Mouse (Mus musculus) spleen, postnatal 10 days (tissue): ENCODE results near the gene Mgme1.
A peak's percentile ranks its signal among the peaks of the same experiment; 100 is the strongest.

Experiments used
- DNase-seq, 2 experiments: peaks; one replicate each; pipeline ENCODE4 v3.0.0; 2021 to 2022; ENCODE audit warnings: low spot score in 2 of 2

The Mgme1 gene

DNA sequence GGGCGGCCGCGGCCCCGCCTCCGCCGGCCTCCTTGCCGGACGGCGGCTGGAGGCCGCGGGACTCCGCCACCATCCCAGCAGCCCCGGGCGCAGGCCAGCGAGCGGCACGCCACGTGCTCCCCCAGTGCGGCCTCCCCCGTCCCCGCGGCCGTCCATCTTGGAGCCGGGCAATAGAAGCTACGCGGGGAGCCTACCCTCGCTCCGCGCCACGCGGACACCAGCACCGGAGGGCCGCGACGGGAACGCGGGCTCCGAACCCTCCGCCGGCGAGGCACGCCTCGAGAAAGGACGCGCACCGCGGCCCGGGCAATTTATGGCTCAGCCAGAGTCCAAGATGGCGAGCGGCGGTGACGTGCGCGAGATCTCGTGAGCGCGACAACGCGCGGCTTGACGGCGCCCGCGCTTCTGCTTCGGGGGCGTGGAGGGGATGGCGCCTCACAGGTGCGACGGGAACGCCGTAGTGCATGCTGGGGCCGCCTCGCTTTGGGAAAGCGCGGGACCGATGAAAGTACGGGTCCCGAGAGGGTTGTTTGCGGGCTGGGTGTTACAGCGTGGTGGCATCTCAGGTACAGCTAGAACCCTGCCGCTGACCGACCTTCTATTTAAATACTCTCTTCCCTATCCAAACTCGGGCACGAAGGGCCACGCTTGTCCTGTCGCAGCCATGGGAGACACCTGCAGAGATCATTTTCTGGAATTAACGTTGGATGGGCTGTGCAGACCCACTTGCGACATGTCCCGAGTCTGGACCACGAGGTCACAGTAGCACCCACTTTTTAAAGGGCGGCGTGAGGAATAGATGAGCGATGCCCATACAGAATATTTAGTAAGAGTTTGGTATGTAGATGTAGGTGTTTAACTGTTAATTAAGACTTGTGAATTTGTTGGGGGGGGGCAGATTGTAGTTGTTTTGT is at the start of gene Mgme1, which contains the start of gene Snx5:
TSS of gene Mgme1 (plus strand) at position 157 of the 914 bp plus-strand sequence.
TSS of gene Snx5 (minus strand) at position 400 of the 914 bp plus-strand sequence.
- peak; percentile 94 to 95 for DNase-seq

DNA sequence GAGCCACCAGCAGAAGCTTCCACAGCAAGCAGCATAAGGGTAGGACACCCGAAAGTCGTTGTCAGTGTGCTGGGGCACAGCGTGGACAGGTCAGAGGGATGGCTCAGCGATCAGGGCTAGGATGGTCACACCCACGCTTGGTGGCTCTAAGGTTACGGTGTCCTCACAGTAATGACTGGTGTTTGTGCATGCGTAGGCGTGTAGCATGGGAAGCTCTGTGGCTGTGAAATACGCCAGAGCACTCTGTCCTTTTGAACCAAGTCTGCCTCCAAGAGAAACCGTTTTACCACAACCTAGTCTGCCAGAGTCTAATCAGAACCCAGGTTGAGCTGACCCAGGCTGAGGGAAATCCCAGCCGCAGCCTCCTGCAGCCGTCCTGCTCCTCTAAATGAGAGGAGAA is 46.1 kb upstream of the Mgme1 start:
- no peak for DNase-seq

DNA sequence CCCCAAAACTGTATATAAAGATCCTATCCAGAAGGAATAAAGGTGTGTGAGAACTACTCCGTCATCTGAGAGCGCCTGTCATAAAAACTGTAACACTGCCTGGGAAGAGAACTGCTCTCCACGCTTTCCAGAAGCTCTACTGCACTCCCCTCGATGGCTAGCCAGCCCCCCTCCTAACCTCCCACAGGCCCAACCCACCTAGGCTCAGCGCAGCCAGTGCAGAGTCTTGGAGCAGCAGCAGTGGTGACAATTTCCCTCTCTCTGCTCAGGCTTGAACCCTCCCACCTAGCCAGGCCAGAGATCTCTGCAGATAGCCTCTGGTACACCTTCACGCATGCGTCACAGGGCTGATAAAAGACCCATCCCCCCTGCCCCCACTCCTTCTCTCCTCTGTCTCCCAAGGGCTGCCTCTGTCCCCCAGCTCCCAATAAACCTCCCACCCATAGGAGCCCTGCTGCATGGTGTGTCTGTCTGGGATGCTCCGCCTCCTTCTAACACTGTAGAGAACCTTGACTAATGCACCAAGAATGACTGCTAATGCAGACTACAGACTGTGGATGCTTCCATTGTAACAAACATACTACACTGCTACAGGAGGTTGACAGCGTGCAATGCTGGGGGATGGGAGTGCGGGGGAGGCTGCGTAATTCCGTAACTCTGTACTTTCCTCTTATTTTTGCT is 43.4 kb upstream of the Mgme1 start:
- no peak for DNase-seq

DNA sequence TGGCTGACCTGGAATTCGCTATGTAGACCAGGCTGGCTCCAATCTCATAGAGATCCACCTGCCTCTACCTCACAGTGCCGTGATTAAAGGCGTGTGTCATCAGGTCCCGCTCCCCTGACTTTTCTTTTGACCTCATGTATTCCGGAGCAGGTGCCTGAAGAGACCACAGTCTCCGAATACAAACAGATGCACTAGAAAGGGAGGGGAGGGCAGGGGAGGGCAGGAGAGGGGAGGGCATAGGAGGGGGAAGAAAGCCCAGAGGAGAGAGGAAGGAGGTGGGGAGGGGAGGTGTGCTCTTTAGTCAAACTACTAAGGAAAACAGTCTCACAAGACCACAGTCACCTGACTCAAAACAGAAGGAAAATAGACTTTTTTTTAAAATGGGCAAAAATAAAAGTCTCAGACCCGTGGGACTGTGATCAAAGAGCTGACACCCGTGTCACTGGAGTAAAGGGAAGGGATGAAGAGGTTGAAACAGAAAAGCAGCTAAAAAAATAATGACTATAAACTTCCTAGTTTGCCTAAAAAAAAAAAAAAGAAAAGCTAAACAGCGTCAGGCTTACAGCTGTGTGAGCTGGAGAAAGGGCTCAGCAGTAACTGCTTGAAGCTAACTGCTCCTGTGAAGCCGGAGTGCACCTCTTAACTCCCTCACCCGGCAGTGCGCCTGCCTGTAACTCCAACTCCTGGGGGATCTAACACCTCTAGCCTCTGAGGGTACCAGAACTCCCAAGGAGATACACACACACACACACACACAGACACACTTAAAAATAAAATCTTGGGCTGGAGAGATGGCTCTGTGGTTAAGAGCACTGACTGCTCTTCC is 41.7 kb upstream of the Mgme1 start:
- DNase-seq: no peak

DNA sequence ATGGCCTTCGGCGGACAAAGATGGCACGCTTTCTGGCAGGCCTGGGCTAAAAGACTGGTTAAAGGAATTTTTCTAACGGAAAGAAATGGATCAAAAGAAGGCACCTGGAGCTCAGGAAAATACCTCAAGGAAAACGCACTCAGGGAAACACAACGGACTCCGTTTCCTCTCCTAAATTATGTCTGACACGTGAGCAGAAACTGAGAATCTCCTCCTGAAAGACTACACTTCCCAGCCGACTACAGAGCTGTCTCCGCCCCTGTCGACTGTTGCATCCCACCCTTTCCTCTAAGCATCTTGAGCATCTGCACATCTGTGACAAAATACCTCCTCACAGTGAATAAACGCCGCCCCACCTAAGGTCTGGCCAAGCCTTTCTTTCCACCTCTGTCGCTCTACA is 40.8 kb upstream of the Mgme1 start:
- DNase-seq: no peak

DNA sequence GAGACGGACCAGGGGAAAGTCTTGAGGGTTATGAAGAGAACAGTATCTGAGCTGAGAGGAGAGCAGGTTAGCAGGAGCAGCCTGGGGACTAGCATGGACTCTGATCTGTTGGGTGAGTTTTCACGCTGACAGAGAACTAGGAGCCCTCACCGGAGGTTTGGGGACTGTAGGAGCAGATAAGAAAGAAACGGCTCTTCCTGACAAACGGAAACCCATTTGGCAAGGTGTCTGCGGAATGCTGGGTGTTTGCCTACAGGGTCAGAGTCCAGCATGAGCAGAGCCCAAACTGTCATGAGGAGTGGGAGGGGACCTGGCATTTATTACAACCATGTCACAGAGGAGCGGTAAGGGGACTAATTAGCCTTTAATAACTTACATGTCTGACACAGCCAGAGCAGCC is 40.0 kb upstream of the Mgme1 start:
- no peak for DNase-seq

DNA sequence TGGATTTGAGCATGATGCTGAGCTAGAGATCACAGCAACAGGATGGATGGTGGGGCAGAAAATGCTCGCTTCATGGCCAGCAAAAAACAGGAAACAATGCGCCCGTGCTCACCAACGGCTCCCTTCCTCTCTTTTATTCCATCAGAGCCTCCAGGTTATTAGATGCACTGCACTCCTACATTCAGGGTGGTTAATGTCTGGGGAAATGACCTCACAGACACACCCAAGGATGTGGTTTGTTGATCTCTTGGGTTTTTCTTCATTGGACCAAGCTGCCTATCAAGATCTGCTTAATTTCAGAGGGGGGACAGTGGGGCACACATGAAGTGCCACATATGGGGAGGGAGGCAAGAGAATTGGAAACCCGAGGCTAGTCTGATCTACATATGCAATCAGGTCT is 39.3 kb upstream of the Mgme1 start:
- DNase-seq: no peak

DNA sequence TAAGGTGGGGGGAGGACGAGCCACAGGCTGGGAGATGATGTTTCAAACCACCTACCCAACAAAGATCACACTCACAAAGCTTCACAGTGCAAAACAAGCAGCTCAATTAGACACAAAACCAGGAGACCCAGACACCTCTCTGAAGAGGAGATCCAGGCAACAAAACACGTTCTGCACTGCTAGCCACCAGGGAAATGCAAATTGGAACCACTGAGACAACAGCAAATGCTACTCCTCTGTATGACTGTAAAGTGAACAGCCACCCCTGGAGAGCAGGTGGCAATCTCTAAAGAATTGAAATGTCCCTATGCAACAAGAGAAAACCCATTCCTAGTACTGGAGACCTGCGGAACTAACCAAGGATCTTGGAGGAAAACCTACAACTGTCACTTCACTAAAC is 36.9 kb upstream of the Mgme1 start:
- no peak for DNase-seq

DNA sequence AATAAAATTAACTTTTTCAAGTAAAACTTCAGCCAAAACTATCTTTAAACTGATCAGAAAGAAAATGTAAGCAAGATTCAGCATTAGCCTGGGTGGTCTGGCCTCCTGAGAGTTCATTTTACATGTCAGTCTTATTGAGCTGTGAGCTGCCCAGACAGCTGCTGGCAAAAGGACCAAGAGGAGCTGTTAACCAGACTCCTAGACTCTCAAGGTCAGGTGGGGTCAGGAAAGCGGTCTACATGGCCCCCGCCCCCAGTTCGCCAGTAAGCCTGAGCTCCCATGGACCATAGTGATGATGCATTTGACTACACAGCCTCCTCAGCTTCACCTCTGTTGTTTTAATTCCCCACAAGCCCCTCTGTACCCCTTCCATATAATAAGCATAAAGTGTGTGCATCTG is 34.7 kb upstream of the Mgme1 start:
- no peak for DNase-seq

DNA sequence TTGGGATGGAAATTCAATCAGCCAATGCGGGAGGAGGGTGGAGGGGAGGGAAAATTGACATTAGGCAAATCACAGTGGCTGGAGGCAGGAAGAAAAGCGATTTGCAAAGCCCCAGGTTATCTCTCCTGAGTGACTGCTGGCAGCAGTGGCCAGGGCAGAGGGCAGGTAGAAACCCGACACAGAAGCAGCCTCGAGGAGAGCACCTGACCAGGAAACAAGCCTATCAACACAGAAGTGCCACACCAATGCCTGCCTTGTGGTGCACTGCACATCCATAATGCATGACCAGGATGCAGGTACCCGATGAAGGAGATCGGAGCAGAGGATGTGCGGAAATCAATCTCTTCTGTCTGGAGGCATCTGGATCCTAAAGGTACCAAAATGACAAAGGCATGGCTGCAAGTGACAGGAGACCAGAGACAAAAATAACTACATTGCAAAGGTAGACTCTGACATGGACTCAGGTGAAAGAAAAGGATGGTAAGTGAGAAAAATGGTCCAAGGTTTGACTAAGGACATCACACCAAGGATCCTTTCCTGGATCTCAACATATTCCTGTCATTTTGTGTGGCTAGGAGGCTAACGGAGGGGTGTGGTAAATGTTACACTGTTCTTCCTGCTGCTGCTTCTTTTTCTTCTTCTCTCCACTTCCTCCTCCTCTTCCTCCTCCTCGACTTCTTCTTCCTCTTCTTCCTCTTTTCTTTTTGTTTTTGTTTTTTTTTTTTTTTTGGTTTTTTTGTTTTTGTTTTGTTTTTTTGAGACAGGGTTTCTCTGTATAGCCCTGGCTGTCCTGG is 33.5 kb upstream of the Mgme1 start:
- no peak for DNase-seq

DNA sequence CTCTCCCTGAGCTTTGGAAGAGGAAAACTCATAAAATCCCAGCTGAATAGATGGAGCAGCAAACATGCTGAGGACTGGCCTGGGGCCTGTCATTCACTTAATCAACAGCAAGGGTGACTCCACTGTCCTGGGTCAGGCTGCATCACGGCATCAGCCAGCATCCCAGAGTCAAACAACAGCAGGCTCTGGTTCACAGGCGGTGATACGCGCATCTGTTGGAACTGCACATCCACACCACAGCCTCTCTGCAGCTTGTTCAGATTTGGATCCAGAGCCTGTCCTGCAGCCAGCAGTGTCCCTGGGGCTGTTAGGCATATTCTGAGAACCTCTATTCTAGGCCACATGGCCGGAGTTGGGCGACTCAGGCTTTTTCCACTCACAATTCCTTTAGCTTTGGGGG is 32.1 kb upstream of the Mgme1 start:
- DNase-seq: no peak

DNA sequence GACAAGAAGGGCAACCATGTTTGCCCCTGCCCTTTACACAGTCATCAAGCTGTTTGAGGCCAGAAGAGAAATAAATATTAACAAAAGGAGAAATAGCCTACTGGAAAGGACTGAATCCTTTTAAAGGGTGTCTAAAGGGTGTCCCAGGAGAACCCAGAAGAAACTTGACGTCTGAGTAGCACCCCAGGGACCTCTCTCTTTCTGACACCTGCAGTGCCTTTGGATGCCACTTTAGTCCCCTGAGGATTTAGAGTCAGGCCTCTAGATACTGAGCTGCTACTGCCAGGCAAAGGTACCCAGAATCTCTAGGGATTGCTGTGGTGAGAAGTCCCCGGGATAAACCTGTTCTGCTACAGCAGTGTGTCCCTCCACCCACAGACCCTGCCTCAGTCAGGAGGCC is 31.1 kb upstream of the Mgme1 start:
- DNase-seq: no peak

DNA sequence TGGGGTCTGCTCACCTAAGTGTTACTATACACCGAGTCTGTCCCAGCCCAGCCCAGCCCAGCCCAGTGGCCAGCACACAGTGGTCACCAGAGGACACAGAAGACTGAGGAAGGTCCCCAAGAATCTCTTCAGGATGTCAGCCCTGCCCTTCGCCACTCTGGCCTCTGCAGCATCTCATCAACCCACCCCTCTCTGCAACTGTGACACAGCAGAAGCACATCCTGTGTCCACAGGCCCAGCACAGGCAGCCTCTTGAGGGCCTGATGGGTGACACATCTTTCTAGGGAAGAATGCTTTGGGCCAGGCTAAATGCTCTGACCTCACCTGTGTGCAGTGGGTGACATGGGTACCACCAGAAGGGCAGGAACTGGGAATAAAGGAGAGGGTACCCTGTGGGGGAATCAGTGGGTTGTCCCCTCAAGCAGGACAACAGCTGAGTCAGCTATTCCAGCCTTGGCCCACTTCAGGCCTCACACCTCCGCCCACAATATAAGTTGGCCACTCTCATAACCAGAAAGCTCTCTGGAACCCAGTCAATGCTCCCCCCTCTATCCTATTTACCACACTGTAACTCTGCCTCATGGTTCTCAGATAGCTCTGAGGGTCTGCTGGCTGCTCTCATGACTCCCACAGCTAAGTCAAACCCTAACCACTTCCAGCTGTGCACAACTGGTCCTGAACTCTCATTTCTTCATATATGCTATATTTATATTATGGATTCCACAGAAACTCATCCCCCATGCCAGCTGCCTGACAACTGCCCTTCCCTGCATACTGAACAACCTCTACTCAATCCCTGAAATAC is 30.2 kb upstream of the Mgme1 start:
- DNase-seq: no peak

DNA sequence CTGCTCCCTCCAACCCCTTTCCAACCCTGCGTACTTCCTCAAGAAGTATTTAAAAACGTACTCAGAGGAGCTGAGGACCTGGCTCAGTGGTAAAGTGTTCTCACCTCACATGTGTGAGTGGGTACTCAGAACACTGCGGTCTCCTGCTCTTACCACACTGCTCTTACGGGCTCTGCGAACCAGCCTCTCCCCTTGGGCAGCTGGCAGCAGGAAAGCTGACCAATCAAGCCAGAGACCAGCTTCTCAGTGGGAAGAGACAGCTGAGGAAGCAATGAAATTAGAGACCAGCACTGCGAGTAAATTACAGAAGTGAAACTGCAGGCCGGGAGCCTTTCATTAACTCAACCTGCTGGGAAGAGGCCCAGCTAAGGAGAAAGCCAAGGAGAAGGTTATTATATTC is 25.0 kb upstream of the Mgme1 start:
- DNase-seq: no peak

DNA sequence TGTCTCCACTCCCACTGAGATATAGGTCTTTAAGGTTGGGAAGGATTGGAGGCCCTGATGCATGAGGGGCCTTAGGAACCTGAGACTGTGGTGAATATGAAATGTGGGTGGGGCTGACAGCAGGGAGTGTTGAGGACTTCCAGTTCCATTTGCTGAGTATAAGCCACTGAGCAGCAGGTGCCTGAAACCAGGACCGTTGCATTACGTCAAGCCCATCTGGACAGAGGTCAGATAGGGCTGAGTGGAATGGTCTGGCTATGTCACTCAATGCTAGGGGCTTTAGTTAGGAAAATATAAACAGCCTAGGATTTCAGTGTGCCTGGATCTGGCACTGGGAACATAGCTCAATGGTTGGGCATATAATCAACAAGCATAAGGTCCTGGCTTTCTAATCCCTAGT is 24.2 kb upstream of the Mgme1 start:
- no peak for DNase-seq

DNA sequence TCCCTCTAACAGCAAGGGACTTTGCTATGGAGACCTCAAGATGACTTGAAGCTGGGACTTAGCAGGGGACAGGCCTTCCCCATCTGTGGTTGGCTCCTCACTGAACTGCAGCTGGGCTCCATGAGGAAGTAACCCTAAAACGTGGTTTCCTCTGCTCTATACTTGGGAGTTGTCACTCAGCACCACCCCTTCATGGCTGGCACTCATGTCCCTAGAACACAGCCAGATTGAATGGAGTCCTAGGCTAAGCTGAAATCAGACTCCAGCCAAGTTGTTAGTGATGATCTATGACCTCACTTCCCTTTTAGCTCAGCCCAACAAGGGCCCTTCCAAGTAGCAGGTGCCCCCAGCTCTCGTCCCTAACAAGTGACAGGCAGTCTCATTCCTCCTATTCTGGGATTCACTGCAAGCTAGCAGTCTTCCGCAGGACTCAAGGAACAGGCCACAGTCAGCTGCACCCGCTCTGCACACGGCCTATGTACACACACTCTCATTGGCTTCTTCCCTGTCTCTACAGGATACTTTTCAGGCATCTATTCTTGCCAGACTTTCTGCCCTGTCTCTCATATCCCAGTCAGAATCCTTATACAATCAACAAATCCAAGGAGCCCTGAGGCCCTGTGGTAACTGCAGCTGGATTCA is 23.0 kb upstream of the Mgme1 start:
- DNase-seq: no peak

DNA sequence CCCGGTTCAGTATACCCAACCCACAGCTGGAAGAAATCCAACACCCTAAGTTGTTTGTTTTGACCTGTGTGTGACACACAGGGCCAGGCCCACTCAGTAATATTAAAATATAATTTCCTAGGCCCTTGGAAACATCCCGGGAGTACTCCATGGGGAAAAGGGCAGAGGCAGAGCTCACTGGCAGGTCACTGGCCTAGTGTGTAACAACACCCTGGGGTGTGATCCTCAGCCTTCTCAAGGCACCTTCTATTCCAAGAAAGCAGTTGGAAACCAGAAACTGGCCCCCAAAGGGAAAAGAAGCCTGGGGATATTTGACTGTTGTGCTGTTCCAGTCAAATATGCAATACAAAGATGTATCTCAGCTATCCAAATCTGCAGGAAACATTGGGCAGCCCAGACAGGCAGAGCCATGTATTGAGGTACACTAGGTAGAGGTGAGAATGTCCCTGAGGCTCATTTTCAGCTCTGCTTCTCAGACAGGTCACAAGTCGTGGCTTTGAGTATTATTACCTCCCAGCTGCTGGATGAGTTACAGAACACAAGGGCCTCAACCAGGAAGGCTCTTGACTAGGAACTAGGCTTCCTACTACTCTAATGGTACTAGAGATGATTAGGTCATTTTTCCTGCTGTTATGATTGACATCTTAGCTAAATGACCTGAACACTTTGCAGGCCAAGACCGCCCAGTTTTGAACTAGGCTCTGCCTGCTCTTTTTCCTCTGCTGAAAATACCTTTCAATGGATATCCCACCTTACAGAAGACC is 21.7 kb upstream of the Mgme1 start:
- DNase-seq: no peak

DNA sequence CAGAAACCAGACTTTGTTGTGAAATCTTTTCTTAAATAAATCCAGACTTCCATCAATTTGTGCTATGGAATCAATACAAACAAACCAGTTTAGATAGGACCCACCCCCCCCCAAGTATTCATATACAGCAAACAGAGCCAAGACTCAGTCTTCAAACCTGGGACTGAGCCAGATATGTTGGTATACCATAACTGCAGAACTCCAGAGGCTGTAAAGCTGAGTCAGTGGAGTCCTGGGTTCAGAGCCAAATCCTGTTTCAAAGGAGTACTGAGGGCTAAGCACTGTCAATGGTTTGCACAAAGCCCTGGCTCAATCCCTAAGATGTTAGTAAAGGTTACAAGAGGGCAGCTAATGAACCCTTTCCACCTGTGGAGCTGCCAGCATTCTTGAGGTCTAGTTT is 20.4 kb upstream of the Mgme1 start:
- no peak for DNase-seq

DNA sequence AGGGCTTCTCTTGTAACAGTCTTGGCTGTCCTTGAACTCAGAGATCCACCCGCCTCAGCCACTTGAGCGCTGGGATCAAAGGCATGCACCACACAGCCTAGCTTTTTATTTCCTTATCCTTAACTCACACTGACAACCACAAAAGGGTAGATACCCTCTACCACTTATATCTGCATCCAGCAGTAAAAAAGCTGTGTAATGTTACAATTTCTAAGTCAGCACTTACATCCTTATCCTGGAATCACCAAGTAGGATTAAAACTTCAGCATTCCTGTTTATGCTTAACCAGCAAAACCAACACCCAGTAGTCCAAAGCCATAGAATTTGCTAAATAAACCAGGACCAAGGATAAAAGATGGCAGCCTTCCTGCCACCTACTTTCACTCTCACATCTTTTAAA is 7.6 kb upstream of the Mgme1 start:
- no peak for DNase-seq
